Mouse (Mus musculus) WW6 (cell line): ENCODE measurements around the gene Cd302.

Source experiments
- DNase-seq: peaks from one replicate; pipeline ENCODE4 v3.0.0-alpha.2; 2013; ENCODE audit warnings: low read depth, low spot score

The Cd302 gene

DNA sequence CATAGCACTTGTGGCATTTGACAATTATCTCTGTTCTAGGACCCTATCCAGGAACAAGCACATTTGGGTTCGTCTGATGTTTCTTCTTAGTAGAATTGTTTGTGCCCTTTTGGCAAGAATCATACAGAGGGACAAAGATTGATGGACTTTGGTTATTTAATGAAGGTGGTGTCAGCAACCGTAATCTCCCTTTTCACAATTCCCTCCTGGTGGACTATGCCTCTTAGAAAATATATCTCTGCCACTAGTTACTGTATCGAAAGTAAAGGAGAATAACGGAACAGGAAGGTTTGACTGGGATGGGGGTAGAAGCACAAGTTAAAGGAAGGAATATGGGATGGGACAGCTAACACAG, at the start of gene Cd302:
TSS of gene Cd302 (minus strand) at position 22 of the 355 bp plus-strand sequence.
- no peak for DNase-seq

GRCm38 (mm10) chr2:60328641-60329040, 44.4 kb upstream of the Cd302 start:
- no peak for DNase-seq

DNA sequence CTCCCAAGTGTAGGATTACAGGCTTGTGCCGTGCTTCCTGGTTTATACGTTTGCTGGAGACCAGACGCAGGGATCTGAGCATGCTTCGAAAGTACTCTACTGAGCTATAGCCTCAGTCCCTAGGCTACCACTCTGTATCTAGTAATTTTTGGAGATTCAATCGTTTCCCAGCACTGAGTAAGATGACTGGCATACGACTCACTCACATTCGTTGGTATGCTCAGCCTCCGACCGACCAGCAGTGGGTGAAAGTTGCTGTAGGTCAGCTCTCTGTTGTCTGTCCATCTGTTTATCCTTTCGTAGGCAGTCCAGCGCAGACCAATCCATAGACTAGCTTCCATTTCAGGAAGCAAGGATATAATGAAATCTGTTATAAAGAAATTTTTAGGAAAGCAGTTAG, 43.3 kb upstream of the Cd302 start:
- DNase-seq = no peak

DNA sequence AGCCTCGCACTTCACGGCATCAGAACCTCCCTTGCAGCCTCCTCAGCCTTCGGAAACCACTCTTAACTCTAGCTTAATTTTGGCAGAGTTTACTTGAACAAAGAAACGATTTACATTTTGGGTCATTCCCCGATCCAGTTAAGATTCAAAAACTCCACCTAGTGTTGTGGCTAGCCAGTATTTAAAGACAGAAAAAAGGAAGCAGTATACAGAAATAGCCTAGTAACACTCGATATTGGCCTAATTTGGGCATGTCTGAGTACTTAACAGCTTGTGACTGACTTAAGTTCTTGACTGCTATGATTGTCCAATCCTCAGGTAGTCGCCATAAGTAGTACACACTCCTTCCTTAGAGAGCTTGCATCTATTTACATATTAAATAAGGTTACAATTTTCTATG, 42.7 kb upstream of the Cd302 start:
- no peak for DNase-seq

DNA sequence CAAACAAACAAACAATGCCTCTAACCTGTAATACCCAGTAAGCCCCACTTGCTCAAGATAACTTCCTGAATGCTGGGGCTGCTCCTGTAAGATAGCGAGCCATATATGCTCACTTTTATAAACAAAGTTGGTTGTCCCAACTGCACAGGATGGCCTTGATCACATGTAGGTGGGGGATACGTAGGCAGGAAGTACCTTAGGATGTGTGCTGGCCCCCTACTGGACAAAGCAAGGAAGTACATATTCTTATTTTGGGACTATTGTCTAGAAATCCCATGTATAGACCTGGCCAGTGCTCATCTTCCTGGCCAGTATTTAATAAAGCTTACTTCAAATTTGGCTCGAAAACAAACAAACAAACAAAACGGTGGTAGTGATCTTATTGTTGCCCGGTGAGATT, 39.1 kb upstream of the Cd302 start:
- peak; percentile 16 for DNase-seq

DNA sequence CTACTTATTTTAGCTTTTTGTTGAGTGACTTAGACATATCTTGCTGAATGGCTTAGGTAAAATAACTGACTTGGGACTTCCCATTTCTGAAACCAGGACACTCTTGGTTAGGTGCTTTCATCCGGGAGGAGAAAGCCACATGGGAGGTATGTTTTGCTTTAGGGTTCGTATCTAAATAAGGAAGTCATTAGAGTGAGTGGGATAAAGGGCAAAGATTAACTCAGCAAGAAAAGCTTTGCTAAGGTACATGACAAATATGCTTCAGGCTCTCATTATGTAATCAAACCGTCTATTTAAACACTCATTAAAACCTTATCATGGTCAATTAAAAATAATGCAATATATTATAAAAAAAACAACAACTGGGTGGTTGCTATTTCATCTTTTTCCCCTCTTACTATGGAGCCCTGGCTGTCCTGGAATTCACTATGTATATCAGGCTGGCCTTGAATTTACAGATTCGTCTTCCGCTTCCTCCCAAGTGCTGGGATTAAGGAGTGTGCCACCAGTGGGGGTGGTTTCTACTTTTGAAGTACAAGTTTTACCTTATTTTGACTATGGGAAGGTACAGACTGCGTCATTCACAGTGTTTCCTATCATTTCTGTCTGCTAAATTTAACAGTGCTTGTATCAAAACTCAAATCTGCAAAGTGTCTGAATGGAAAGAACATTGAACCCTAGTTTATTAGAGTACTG, 37.9 kb upstream of the Cd302 start:
- DNase-seq = no peak

GRCm38 (mm10) chr2:60303796-60304195, 19.5 kb upstream of the Cd302 start:
- DNase-seq = no peak

GRCm38 (mm10) chr2:60299323-60299722, 15.0 kb upstream of the Cd302 start:
- DNase-seq = no peak

DNA sequence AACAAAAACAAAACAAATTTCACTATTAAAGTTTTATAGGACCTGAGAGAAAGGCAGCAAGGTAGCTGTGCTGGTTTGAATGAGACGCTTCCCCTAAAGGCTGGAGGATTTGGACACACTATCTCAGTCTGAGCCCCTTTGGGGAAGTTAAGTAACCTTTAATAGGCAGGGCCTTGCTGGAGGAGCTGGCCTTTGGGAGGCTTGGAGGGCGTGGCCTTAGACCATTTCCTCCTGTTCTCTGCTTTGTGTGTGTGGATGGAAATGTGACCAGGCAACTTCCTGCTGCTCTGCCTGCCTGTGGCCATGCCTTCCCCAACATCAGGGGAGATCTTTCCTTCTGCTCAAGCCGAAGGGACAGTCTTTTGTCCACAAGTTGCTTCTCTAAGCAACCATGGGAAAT, 14.0 kb upstream of the Cd302 start:
- DNase-seq = no peak

DNA sequence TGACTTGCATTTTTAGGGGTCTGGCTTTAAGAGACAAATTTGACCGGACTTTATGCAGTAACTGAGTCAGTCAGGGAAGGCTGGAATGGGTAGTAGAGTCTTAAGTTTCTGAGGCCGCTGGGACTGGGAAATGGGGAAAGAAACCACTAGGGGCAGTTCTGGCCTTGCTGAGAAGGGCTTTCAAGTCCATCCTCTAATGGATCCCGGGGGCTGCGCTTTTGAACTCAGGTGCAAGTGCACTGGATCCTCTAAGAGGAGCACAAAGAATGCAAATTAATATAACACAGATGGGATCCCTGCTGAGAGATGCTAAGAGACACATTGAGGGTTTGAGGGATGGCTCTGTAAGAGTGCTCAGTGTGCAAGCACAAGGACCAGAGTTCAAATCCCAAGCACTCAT, 7.1 kb upstream of the Cd302 start:
- DNase-seq = no peak

DNA sequence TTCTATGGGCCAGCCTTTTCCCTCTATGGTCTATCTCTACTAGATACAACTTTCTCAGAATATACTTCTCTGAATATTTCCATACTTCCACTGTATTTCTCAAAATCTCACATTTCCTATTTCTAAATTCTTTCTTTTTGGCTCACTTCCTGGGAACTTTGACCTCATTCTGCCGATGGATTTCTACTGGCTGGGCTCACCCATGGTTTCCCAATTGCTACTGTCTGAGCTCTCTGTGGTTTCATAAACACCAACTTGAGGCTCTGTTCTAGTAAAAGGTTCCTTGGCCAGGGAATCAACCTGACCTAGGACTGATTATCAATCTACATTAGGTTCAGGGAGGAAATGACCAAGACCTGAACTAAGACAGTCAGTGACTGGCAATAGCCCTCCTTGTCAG, 5.2 kb upstream of the Cd302 start:
- no peak for DNase-seq

GRCm38 (mm10) chr2:60288606-60289005, 4.3 kb upstream of the Cd302 start:
- DNase-seq = no peak

DNA sequence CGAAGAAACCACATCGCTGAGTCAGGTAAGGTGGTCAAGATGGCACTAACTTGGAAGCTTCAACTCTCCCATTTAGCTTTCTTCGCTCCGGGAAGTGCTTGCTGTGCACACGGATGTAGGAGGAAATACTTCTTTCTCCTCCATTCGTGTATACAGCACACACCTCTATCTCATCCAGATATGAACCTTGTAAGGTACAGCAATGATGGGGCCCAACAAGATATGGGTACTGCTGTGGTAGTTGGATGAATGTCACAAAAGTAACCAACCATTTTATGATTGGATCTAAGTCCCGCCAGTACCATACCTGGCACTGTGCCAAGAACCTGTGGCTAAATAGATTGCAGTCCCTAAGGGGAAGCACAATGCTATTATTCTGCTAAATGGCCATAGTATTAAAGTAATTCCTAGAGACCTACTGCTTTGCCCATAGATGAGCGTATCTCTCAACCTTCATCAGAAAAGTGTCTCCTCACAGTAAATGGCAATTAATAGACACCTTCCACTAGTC, 874 bp upstream of the Cd302 start:
- no peak for DNase-seq

GRCm38 (mm10) chr2:60283751-60284466, 379 bp downstream of the Cd302 start:
- no peak for DNase-seq

GRCm38 (mm10) chr2:60283208-60283750, 1.0 kb downstream of the Cd302 start:
- no peak for DNase-seq

- DNase-seq = no peak
These were observed 1.7 kb downstream of the Cd302 start for GRCm38 (mm10) chr2:60282625-60283024.

DNA sequence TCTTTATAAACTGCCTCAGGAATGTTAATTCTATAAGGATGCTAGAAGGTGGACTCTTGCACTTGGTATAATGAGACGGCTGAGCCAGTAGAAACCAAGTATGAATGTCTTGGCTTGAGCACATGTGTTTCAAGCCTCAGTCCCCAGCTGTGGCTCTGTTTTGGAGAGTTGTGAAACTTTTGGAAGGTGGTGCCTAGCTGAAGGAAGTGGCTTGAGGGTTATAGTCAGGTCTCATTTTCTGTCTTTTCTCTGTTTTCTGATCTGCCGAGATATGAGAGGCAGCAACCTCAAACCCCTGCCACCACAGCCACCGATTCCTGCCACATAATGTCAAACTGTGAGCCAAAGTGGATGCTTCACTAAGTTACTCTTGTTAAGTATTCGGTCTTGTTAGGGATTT, 5.7 kb downstream of the Cd302 start:
- DNase-seq = no peak

GRCm38 (mm10) chr2:60269856-60270479, 14.3 kb downstream of the Cd302 start:
- DNase-seq = no peak

- DNase-seq = no peak
These were observed 16.7 kb downstream of the Cd302 start for GRCm38 (mm10) chr2:60267567-60267966.

GRCm38 (mm10) chr2:60260621-60261350, 23.5 kb downstream of the Cd302 start:
- DNase-seq = no peak

GRCm38 (mm10) chr2:60259186-60259585, 25.1 kb downstream of the Cd302 start:
- DNase-seq = no peak

GRCm38 (mm10) chr2:60256751-60257150, 27.5 kb downstream of the Cd302 start:
- DNase-seq = no peak
